Mouse (Mus musculus) cerebellum, adult 11-12 months (tissue): ENCODE results near the gene Trim71.

Experiments
- DNase-seq: peaks from one replicate; pipeline ENCODE4 v3.0.0; 2022

The Trim71 gene

GRCm38 (mm10) chr9:114563761-114564606 lies at the start of gene Trim71:
TSS of gene Trim71 (minus strand) at chr9:114564369.
- no peak for DNase-seq

GRCm38 (mm10) chr9:114613026-114613425 lies 48.9 kb upstream of the Trim71 start:
- DNase-seq = no peak

GRCm38 (mm10) chr9:114612566-114612965 lies 48.4 kb upstream of the Trim71 start:
- no peak for DNase-seq

- DNase-seq = no peak
These were observed 46.1 kb upstream of the Trim71 start for GRCm38 (mm10) chr9:114610266-114610665.

GRCm38 (mm10) chr9:114603876-114604540 lies 39.8 kb upstream of the Trim71 start:
- peak; percentile 38 for DNase-seq

- DNase-seq = no peak
These were observed 36.9 kb upstream of the Trim71 start for GRCm38 (mm10) chr9:114601096-114601495.

- no peak for DNase-seq
These were observed 20.8 kb upstream of the Trim71 start for GRCm38 (mm10) chr9:114585017-114585345.

- peak; percentile 5 for DNase-seq
These were observed 20.2 kb upstream of the Trim71 start for GRCm38 (mm10) chr9:114584183-114585016.

GRCm38 (mm10) chr9:114583812-114584182 lies 19.6 kb upstream of the Trim71 start:
- peak; percentile 29 for DNase-seq

GRCm38 (mm10) chr9:114578646-114579045 lies 14.5 kb upstream of the Trim71 start:
- DNase-seq = no peak

- DNase-seq = no peak
These were observed 11.8 kb upstream of the Trim71 start for GRCm38 (mm10) chr9:114576001-114576400.

GRCm38 (mm10) chr9:114573528-114573927 lies 9.4 kb upstream of the Trim71 start:
- no peak for DNase-seq

- no peak for DNase-seq
These were observed 4.7 kb upstream of the Trim71 start for GRCm38 (mm10) chr9:114568682-114569474.

- no peak for DNase-seq
These were observed 498 bp upstream of the Trim71 start for GRCm38 (mm10) chr9:114564667-114565066.

- no peak for DNase-seq
These were observed 1.0 kb downstream of the Trim71 start for GRCm38 (mm10) chr9:114562919-114563751.

GRCm38 (mm10) chr9:114562031-114562918 lies 1.9 kb downstream of the Trim71 start:
- no peak for DNase-seq

GRCm38 (mm10) chr9:114561671-114561971 lies 2.5 kb downstream of the Trim71 start:
- DNase-seq = no peak

GRCm38 (mm10) chr9:114560771-114561670 lies 3.1 kb downstream of the Trim71 start:
- no peak for DNase-seq

GRCm38 (mm10) chr9:114560141-114560540 lies 4.0 kb downstream of the Trim71 start:
- DNase-seq = no peak

- no peak for DNase-seq
These were observed 7.1 kb downstream of the Trim71 start for GRCm38 (mm10) chr9:114557086-114557485.
